Mouse (Mus musculus) CH12.LX (cell line): ENCODE measurements around the gene Cx3cr1.

Experiments used
- CHD1 ChIP-seq: IDR thresholded peaks from 2 replicates; pipeline ENCODE4 v1.6.1; 2012; ENCODE audit warnings: low read depth, low read length, improper control_type of control experiment, inconsistent platforms
- CHD2 ChIP-seq: IDR thresholded peaks from 2 replicates; pipeline ENCODE4 v1.6.1; 2011; ENCODE audit warnings: low read length, improper control_type of control experiment
- CTCF ChIP-seq, 2 experiments: IDR thresholded peaks in 1 of 2; conservative IDR thresholded peaks in 1 of 2; 2 replicates each; pipeline ENCODE4 v1.5.1; 2011 to 2012; ENCODE audit warnings: low read depth in 2 of 2, low read length in 2 of 2, improper control_type of control experiment in 1 of 2, inconsistent platforms in 1 of 2, mild to moderate bottlenecking in 1 of 2, moderate library complexity in 1 of 2
- EP300 ChIP-seq: IDR thresholded peaks from 2 replicates; pipeline ENCODE4 v1.6.1; 2011; ENCODE audit warnings: low read length, improper control_type of control experiment
- HCFC1 ChIP-seq: IDR thresholded peaks from 2 replicates; pipeline ENCODE4 v1.6.1; 2012; ENCODE audit warnings: low read depth, mild to moderate bottlenecking, inconsistent platforms, low read length, improper control_type of control experiment
- MAFK ChIP-seq: IDR thresholded peaks from 2 replicates; pipeline ENCODE4 v1.6.1; 2011; ENCODE audit warnings: low read length, improper control_type of control experiment; ENCODE audit not compliant: insufficient replicate concordance
- MXI1 ChIP-seq: IDR thresholded peaks from 2 replicates; pipeline ENCODE4 v1.6.1; 2011; ENCODE audit warnings: mild to moderate bottlenecking, low read depth, low read length, improper control_type of control experiment
- NRF1 ChIP-seq: IDR thresholded peaks from 2 replicates; pipeline ENCODE4 v1.6.1; 2014; ENCODE audit warnings: low read depth, mild to moderate bottlenecking, inconsistent platforms, low read length, improper control_type of control experiment, moderate library complexity
- POLR2A ChIP-seq: IDR thresholded peaks from 2 replicates; pipeline ENCODE4 v1.6.1; 2011; ENCODE audit warnings: low read depth, mild to moderate bottlenecking, improper control_type of control experiment, low read length
- UBTF ChIP-seq: IDR thresholded peaks from 2 replicates; pipeline ENCODE4 v1.6.1; 2012; ENCODE audit warnings: low read depth, mild to moderate bottlenecking, inconsistent platforms, low read length, improper control_type of control experiment, moderate library complexity
- ZC3H11A ChIP-seq: IDR thresholded peaks from 2 replicates; pipeline ENCODE4 v1.6.1; 2012; ENCODE audit warnings: low read depth, mild to moderate bottlenecking, inconsistent platforms, low read length, improper control_type of control experiment

- TF ChIP-seq EP300 (no peak), HCFC1 (no peak), CHD1 (no peak), POLR2A (no peak), ZC3H11A (no peak), MAFK (no peak), NRF1 (no peak), CTCF (conservative IDR thresholded peaks at IDR 0.05 in 1 of 2, IDR thresholded peaks at IDR 0.05 in 1 of 2; ENCODE audit: low read depth in 2 of 2, low read length in 2 of 2) (no peak), CHD2 (no peak), MXI1 (no peak), UBTF (no peak)
Observed at GRCm38 (mm10) chr9:120114789-120115151, 45.1 kb upstream of the Cx3cr1 start.
